Comparison of ENCODE assay signal across 11 mouse cellular contexts in the genomic region with DNA sequence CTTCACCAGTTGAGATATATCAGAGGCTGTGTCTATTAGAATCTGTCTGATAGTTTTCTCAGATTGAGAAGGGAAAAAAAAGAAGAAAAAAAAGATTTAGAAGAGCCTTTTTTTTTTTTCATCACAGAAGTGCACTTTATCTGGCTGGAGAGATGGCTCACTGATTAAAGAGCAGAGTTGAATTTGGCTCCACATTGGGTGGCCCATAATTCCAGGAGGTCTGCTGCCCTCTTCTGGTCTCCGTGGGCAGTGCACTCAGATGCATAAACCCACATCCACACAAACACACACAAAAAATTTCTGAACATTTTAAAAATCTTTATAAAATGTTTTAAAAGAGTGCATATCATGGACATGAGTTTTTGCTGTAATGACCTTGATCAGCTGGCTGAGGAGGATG. TPM values are rescaled to one million over a fixed set of nuclear protein-coding genes. Genes with fewer than 3 reads are reported as not detected.
DNase-seq lines count a peak whose midpoint lies in the region; ATAC-seq and TF ChIP-seq lines count a peak whose summit lies in the region.
"Had no signal": no experiment of that assay in that cellular context is flagged by ENCODE, and none has a peak within 500 bp of the region (broad histone marks: within the 10 kb centered on the region; RNA-seq: fewer than 3 reads in every experiment).

No protein-coding gene starts in this region.

- H3K27ac ChIP-seq in gastrocnemius, adult 2 months: no peak overlapping the region
- 0 out of 2 replicates have a peak overlapping the region, but pooled peaks have one; percentile 46 for H3K27ac ChIP-seq in lung, embryonic 15.5 days
- no peak overlapping the region for H3K27ac ChIP-seq in neural tube, embryonic 15.5 days (replicated peaks)
- no peak overlapping the region for H3K27ac ChIP-seq in intestine, embryonic 16.5 days (ENCODE audit: low read length)
- H3K27ac ChIP-seq: heart, embryonic 15.5 days; limb, embryonic 13.5 days; midbrain, embryonic 13.5 days had no signal

- WGBS in lung, embryonic 15.5 days: 95% methylated on average over 1 of the region's 1 CpGs
- WGBS in neural tube, embryonic 15.5 days: 89% methylated on average over 1 of the region's 1 CpGs
- 79% methylated on average over 1 of the region's 1 CpGs for WGBS in intestine, embryonic 16.5 days

- 0 out of 2 replicates have a peak, but pooled peaks cover 4% of the 10 kb centered on the region for H3K4me1 ChIP-seq in lung, embryonic 15.5 days
- H3K4me1 ChIP-seq in neural tube, embryonic 15.5 days: no peaks in the 10 kb centered on the region
- no peaks in the 10 kb centered on the region for H3K4me1 ChIP-seq in intestine, embryonic 16.5 days (ENCODE audit: control insufficient read depth, insufficient read depth, low read length)
- H3K4me1 ChIP-seq: midbrain, embryonic 13.5 days had no signal

- no peak for ATAC-seq in lung, embryonic 15.5 days (ENCODE audit: borderline replicate concordance, extremely low read depth, low FRiP score, low TSS enrichment)
- ATAC-seq in neural tube, embryonic 15.5 days (ENCODE audit: low FRiP score): no peak
- no peak for ATAC-seq in intestine, embryonic 16.5 days
- ATAC-seq: midbrain, embryonic 13.5 days had no signal

- H3K9ac ChIP-seq in lung, embryonic 15.5 days: no peak overlapping the region
- no peak overlapping the region for H3K9ac ChIP-seq in neural tube, embryonic 15.5 days (replicated peaks)
- no peak overlapping the region for H3K9ac ChIP-seq in intestine, embryonic 16.5 days (ENCODE audit: low read depth, low read length)
- H3K9ac ChIP-seq: heart, embryonic 15.5 days; limb, embryonic 13.5 days; midbrain, embryonic 13.5 days had no signal

- no peak overlapping the region for H3K4me2 ChIP-seq in lung, embryonic 15.5 days
- no peak overlapping the region for H3K4me2 ChIP-seq in neural tube, embryonic 15.5 days
- H3K4me2 ChIP-seq in intestine, embryonic 16.5 days (ENCODE audit: low read depth, low read length): no peak overlapping the region
- H3K4me2 ChIP-seq: heart, embryonic 15.5 days; limb, embryonic 13.5 days; midbrain, embryonic 13.5 days had no signal

- no peak overlapping the region for H3K4me3 ChIP-seq in gastrocnemius, adult 2 months
- no peak overlapping the region for H3K4me3 ChIP-seq in lung, embryonic 15.5 days
- H3K4me3 ChIP-seq in neural tube, embryonic 15.5 days (replicated peaks): no peak overlapping the region
- H3K4me3 ChIP-seq in intestine, embryonic 16.5 days (ENCODE audit: low read length): no peak overlapping the region
- H3K4me3 ChIP-seq: heart, embryonic 15.5 days; limb, embryonic 13.5 days; midbrain, embryonic 13.5 days had no signal

- H3K36me3 ChIP-seq in lung, embryonic 15.5 days: no peaks in the 10 kb centered on the region
- no peaks in the 10 kb centered on the region for H3K36me3 ChIP-seq in neural tube, embryonic 15.5 days
- H3K36me3 ChIP-seq in intestine, embryonic 16.5 days (ENCODE audit: control insufficient read depth, insufficient read depth, low read length): no peaks in the 10 kb centered on the region
- H3K36me3 ChIP-seq: heart, embryonic 15.5 days; limb, embryonic 13.5 days; midbrain, embryonic 13.5 days had no signal

- H3K27me3 ChIP-seq in lung, embryonic 15.5 days: no peaks in the 10 kb centered on the region
- H3K27me3 ChIP-seq in neural tube, embryonic 15.5 days (replicated peaks): no peaks in the 10 kb centered on the region; the same call in 1 of the 2 replicates
- H3K27me3 ChIP-seq in intestine, embryonic 16.5 days (replicated peaks; ENCODE audit: control insufficient read depth, insufficient read depth, low read length): no peaks in the 10 kb centered on the region
- H3K27me3 ChIP-seq: midbrain, embryonic 13.5 days had no signal

- TF ChIP-seq CTCF in gastrocnemius, adult 2 months (IDR thresholded peaks at IDR 0.05): peak; percentile 48

- intact Hi-C loops in gastrocnemius, adult 2 months (cut with DNase I): no loop called here

- DNase-seq in gastrocnemius, adult 2 months: no peak
- DNase-seq in gastrocnemius, postnatal 25 days: no peak
- no peak for DNase-seq in lung, postnatal 25 days (ENCODE audit: low spot score)
- peak; percentile 31 for DNase-seq in ES-CJ7 (ENCODE audit: low read depth, low spot score)
- peak; percentile 18 for DNase-seq in lung, postnatal 14 days

- no peaks in the 10 kb centered on the region for H3K9me3 ChIP-seq in lung, embryonic 15.5 days
- no peaks in the 10 kb centered on the region for H3K9me3 ChIP-seq in neural tube, embryonic 15.5 days (replicated peaks)
- H3K9me3 ChIP-seq in intestine, embryonic 16.5 days (ENCODE audit: control insufficient read depth, low read length): no peaks in the 10 kb centered on the region
- H3K9me3 ChIP-seq: heart, embryonic 15.5 days had no signal

RNA-seq across cellular contexts. Expression of a gene that starts 25.7 kb away (rescaled TPM):
- total RNA-seq in gastrocnemius, adult 2 months (2021): not detected
- total RNA-seq in gastrocnemius, postnatal 25 days (2021): not detected
- polyA plus RNA-seq in lung, embryonic 15.5 days (2015; fragmentation: Nextera tagmentation; extraction: Ambion mirVana): 5.7 and 5.9 TPM in 2 replicates
- polyA plus RNA-seq in neural tube, embryonic 15.5 days (2015; fragmentation: Nextera tagmentation; extraction: Ambion mirVana): 2.9 and 3.3 TPM in 2 replicates
- 2.1 and 2.6 TPM in 2 replicates for polyA plus RNA-seq in intestine, embryonic 16.5 days (2015; fragmentation: Nextera tagmentation; extraction: Ambion mirVana)

RNA-seq across cellular contexts. Expression of a gene that starts 35.8 kb away (rescaled TPM):
- total RNA-seq in gastrocnemius, adult 2 months (2021): 10 to 100 TPM; 12.7 to 15.0 TPM
- 1 to 10 TPM; 8.2 to 8.6 TPM for total RNA-seq in gastrocnemius, postnatal 25 days (2021)
- 6.8 and 7.9 TPM in 2 replicates for polyA plus RNA-seq in lung, embryonic 15.5 days (2015; fragmentation: Nextera tagmentation; extraction: Ambion mirVana)
- polyA plus RNA-seq in neural tube, embryonic 15.5 days (2015; fragmentation: Nextera tagmentation; extraction: Ambion mirVana): 2.3 and 3.1 TPM in 2 replicates
- 20.1 and 21.1 TPM in 2 replicates for polyA plus RNA-seq in intestine, embryonic 16.5 days (2015; fragmentation: Nextera tagmentation; extraction: Ambion mirVana)

RNA-seq across cellular contexts. Expression of a gene that starts 53.6 kb away (rescaled TPM):
- 10 to 100 TPM; 13.2 to 21.8 TPM for total RNA-seq in gastrocnemius, adult 2 months (2021)
- total RNA-seq in gastrocnemius, postnatal 25 days (2021): 10 to 100 TPM; 22.5 to 34.6 TPM
- 49.1 and 49.6 TPM in 2 replicates for polyA plus RNA-seq in lung, embryonic 15.5 days (2015; fragmentation: Nextera tagmentation; extraction: Ambion mirVana)
- 12.6 and 19.1 TPM in 2 replicates for polyA plus RNA-seq in neural tube, embryonic 15.5 days (2015; fragmentation: Nextera tagmentation; extraction: Ambion mirVana)
- 43.3 and 48.8 TPM in 2 replicates for polyA plus RNA-seq in intestine, embryonic 16.5 days (2015; fragmentation: Nextera tagmentation; extraction: Ambion mirVana)

Comparison
In these comparisons a context has a peak if more than half of its experiments do, and no peak if none do; other contexts are left out.
1. DNase-seq: peak in ES-CJ7 (single experiment) and lung, postnatal 14 days (single experiment); none in gastrocnemius, adult 2 months (single experiment), gastrocnemius, postnatal 25 days (single experiment) and lung, postnatal 25 days (single experiment).